Mouse (Mus musculus) G1E (cell line): ENCODE measurements around the gene Grxcr1. TPM values are rescaled to one million over a fixed set of nuclear protein-coding genes. Genes with fewer than 3 reads are reported as not detected.

Source experiments
- ATAC-seq: 2 replicates; pipeline ENCODE4 v1.8.0; 2016; ENCODE audit warnings: mild to moderate bottlenecking; ENCODE audit not compliant: insufficient number of reproducible peaks, poor library complexity, low FRiP score, severe bottlenecking; ENCODE audit errors: extremely low read depth
- DNase-seq: peaks from one replicate; pipeline ENCODE4 v3.0.0; 2012; ENCODE audit warnings: low spot score
- H3K27me3 ChIP-seq: 2 replicates; pipeline ENCODE4 v1.6.1; 2012; ENCODE audit warnings: mild to moderate bottlenecking, low read length, inconsistent platforms; ENCODE audit not compliant: insufficient read depth
- H3K36me3 ChIP-seq: replicated peaks from 2 replicates; pipeline ENCODE3; 2012; ENCODE audit warnings: mild to moderate bottlenecking, inconsistent platforms
- H3K4me1 ChIP-seq: 2 replicates; pipeline ENCODE4 v1.6.1; 2012; ENCODE audit warnings: low read depth, low read length, inconsistent platforms, mixed read lengths; ENCODE audit not compliant: insufficient read depth
- H3K4me3 ChIP-seq: 2 replicates; pipeline ENCODE4 v1.5.1; 2012; ENCODE audit warnings: low read depth, mild to moderate bottlenecking, inconsistent platforms, low read length, moderate library complexity, mixed read lengths
- H3K9me3 ChIP-seq: replicated peaks from 2 replicates; pipeline ENCODE4 v1.6.1; 2012; ENCODE audit warnings: inconsistent platforms
- CTCF ChIP-seq: IDR thresholded peaks from 2 replicates; pipeline ENCODE4 v1.5.1; 2012; ENCODE audit warnings: low read depth, low read length, inconsistent platforms, mixed read lengths
- GATA1 ChIP-seq: IDR thresholded peaks from 2 replicates; pipeline ENCODE4 v1.6.1; 2012; ENCODE audit warnings: borderline replicate concordance, low read length, inconsistent platforms, mixed read lengths
- GATA2 ChIP-seq: IDR thresholded peaks from 2 replicates; pipeline ENCODE4 v1.6.1; 2012; ENCODE audit warnings: low read depth, low read length, inconsistent platforms, borderline replicate concordance
- POLR2AphosphoS5 ChIP-seq: IDR thresholded peaks from 2 replicates; pipeline ENCODE4 v1.6.1; 2012; ENCODE audit warnings: low read depth, low read length, inconsistent platforms; ENCODE audit not compliant: insufficient replicate concordance
- TAL1 ChIP-seq: conservative IDR thresholded peaks from 2 replicates; pipeline ENCODE4 v1.6.1; 2012; ENCODE audit warnings: low read depth, low read length, inconsistent platforms, mixed read lengths
- polyA plus RNA-seq: library from polyadenylated mRNA; stranded (reverse); fragments of >175 nt; gene quantifications from 2 replicates; pipeline ENCODE4 v1.2.3, GENCODE M21; 2012
- total RNA-seq, 2 experiments: library from RNA; stranded (forward) in 1 of 2; stranded (reverse) in 1 of 2; fragments of 200-1000 nt in 1 of 2; fragments of >200 nt in 1 of 2; fragmentation: Nextera tagmentation in 1 of 2; gene quantifications; 2 replicates each; pipeline ENCODE4 v1.2.3; 2014 to 2017

The Grxcr1 gene
- total and polyA plus RNA-seq, 3 experiments, result not detected

DNA sequence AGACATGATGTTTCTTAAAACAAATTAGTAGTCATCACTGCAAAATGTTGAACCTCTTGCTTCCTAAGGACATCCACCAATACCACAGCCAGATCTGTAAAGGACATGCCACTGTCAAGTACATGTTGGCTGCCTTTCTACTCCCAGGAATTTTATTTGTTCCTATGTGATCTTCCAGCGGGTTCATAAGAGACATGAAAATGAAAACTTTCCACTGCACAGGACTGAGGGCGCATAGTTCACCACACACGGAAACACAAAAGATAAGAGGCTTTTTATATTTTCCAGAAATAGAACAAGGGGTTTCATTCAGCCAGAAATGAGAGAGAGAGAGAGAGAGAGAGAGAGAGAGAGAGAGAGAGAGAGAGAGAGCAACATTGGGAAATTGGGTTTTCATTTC, 20.1 kb upstream of the Grxcr1 start:
- no peak for DNase-seq
- Histone ChIP-seq H3K36me3 (no peaks in the 10 kb centered on the region), H3K4me1 (no peaks in the 10 kb centered on the region), H3K27me3 (peaks cover 8% of the 10 kb centered on the region; the same call in 1 of the 2 replicates), H3K4me3 (no peak overlapping the region), H3K9me3 (no peaks in the 10 kb centered on the region)
- no peak for TF ChIP-seq POLR2AphosphoS5
- no peak for TF ChIP-seq GATA2
- TF ChIP-seq CTCF, result no peak
- TF ChIP-seq TAL1, result no peak
- TF ChIP-seq GATA1, result no peak
- ATAC-seq, result no peak

DNA sequence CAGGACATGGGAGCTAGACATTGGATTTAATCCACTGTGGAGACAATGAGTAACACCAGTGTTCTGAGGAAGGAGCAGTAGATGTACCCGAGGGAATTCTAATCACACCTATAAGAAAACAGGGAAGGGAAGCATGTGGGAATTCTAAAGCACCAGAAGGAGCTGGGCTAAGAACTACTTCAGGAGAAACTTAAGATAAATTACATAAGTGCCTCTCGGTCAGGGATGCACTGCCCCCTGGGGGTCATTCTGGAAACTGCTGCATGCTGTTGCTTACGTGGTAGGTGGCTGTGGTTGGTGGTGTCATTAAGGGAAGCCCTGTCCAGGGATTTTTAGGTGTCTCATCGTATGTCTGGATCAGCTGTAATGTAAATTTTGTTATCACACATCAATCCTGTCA, 19.0 kb upstream of the Grxcr1 start:
- DNase-seq (peak; percentile 1), ATAC-seq (peak; percentile 49)
- Histone ChIP-seq H3K4me3 (no peak overlapping the region), H3K4me1 (no peaks in the 10 kb centered on the region), H3K9me3 (no peaks in the 10 kb centered on the region), H3K27me3 (peaks cover 8% of the 10 kb centered on the region; the same call in 1 of the 2 replicates), H3K36me3 (no peaks in the 10 kb centered on the region)
- TF ChIP-seq POLR2AphosphoS5, result no peak
- TF ChIP-seq GATA2, result no peak
- TF ChIP-seq TAL1, result no peak
- TF ChIP-seq GATA1, result no peak
- peak; percentile 90 for TF ChIP-seq CTCF

- TF ChIP-seq CTCF (no peak), GATA2 (no peak), POLR2AphosphoS5 (no peak), GATA1 (no peak), TAL1 (no peak)
- Histone ChIP-seq H3K27me3 (no peaks in the 10 kb centered on the region; the same call in 1 of the 2 replicates), H3K4me1 (no peaks in the 10 kb centered on the region), H3K4me3 (no peak overlapping the region), H3K9me3 (no peaks in the 10 kb centered on the region), H3K36me3 (no peaks in the 10 kb centered on the region)
- no peak for DNase-seq
- ATAC-seq, result no peak
These were observed 10.8 kb upstream of the Grxcr1 start for GRCm38 (mm10) chr5:68020870-68021269.

DNA sequence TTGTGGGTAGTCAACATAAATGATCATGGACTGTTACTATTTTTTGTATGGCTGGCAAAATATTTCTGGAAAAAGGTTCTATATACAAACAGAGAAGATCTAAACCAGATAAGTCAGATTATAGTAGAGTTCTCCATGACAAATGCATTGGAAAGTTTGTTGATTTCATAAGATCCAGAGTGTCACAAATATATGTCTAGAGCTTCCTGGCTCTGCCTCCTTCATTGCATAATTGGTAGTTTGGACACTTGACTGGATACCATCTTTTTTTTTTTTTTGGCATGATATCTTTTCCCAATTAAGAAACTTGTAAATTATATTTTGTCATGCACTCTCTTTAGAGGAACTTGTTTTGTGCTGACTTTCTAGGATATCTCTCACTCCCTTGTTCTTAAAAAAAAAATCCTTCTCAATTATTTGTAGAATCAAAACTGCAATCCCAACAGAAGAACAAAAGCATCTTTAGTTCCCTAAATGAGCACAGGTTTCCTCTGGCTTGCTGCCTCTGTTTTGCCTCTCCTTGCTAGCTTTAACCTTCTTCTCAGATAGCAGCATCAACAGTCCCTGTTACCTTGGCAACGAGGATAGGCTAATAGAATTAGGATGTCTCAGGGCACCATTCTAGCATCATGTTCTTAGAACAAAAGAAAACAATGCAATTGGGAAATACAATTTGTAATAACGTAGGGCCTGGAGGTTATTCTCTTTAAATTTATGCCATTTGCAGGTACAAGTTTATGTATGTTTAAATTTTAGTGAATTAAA, 4.8 kb upstream of the Grxcr1 start:
- DNase-seq (no peak), ATAC-seq (no peak)
- H3K27me3 ChIP-seq, result no peaks in the 10 kb centered on the region; the same call in 1 of the 2 replicates
- no peaks in the 10 kb centered on the region for H3K9me3 ChIP-seq
- H3K4me1 ChIP-seq, result no peaks in the 10 kb centered on the region
- H3K4me3 ChIP-seq, result no peak overlapping the region
- no peaks in the 10 kb centered on the region for H3K36me3 ChIP-seq
- TF ChIP-seq TAL1 (no peak), GATA1 (no peak), POLR2AphosphoS5 (no peak), CTCF (no peak), GATA2 (no peak)

DNA sequence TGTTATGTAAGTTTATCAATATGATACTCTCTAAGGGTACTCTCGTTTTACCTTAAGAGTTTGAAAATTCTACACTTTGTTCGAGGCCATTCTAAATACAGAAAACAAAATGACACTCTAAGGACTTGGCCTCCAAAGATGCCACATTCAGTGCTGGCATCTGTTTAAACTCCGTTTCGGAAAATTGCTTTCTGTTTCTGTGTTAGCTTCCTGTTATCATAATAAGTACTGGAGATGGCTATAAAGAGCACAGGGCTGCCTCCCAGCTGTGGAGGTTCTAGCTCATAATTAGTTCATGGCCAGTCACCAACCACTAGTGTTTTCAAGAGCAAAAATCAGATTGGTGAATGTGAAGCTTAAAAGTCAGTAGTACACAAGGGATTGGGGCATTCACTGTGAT, 4.2 kb upstream of the Grxcr1 start:
- Histone ChIP-seq H3K27me3 (no peaks in the 10 kb centered on the region; the same call in 1 of the 2 replicates), H3K9me3 (no peaks in the 10 kb centered on the region), H3K4me3 (no peak overlapping the region), H3K36me3 (no peaks in the 10 kb centered on the region), H3K4me1 (no peaks in the 10 kb centered on the region)
- ATAC-seq (no peak), DNase-seq (no peak)
- TF ChIP-seq GATA2 (no peak), GATA1 (no peak), TAL1 (no peak), CTCF (no peak), POLR2AphosphoS5 (no peak)

GRCm38 (mm10) chr5:68033345-68033744, 1.7 kb downstream of the Grxcr1 start:
- H3K4me3 ChIP-seq, result no peak overlapping the region
- no peak for TF ChIP-seq POLR2AphosphoS5
- no peak for TF ChIP-seq GATA1
- no peak for TF ChIP-seq TAL1
- TF ChIP-seq CTCF, result no peak
- TF ChIP-seq GATA2, result no peak
- no peaks in the 10 kb centered on the region for H3K27me3 ChIP-seq
- no peaks in the 10 kb centered on the region for H3K4me1 ChIP-seq
- no peaks in the 10 kb centered on the region for H3K36me3 ChIP-seq
- ATAC-seq, result no peak
- no peaks in the 10 kb centered on the region for H3K9me3 ChIP-seq
- no peak for DNase-seq

GRCm38 (mm10) chr5:68039077-68039476, 7.4 kb downstream of the Grxcr1 start:
- H3K36me3 ChIP-seq, result no peaks in the 10 kb centered on the region
- ATAC-seq, result no peak
- TF ChIP-seq TAL1 (no peak), CTCF (no peak), POLR2AphosphoS5 (no peak), GATA2 (no peak), GATA1 (no peak)
- no peaks in the 10 kb centered on the region for H3K4me1 ChIP-seq
- H3K4me3 ChIP-seq, result no peak overlapping the region
- DNase-seq, result no peak
- no peaks in the 10 kb centered on the region for H3K27me3 ChIP-seq
- H3K9me3 ChIP-seq, result no peaks in the 10 kb centered on the region
